Mouse (Mus musculus) hindbrain, embryonic 14.5 days (tissue): ENCODE data around the gene Tex261. TPM values are rescaled to one million over a fixed set of nuclear protein-coding genes. Genes with fewer than 3 reads are reported as not detected.

ENCODE experiments used
- polyA plus RNA-seq: library from polyadenylated mRNA; unstranded; fragments of >200 nt; fragmentation: Nextera tagmentation; extraction: Ambion mirVana; gene quantifications from 2 replicates; pipeline ENCODE4 v1.2.1, GENCODE M21; 2014

The Tex261 gene
- polyA plus RNA-seq, 1 experiment from 2014 or later: 49.2 TPM

Other genes starting within 250 kb of the Tex261 start
- gene Actg2, start 239.5 kb downstream of the Tex261 start, polyA plus RNA-seq: 2.6 and 3.3 TPM in 2 replicates
- gene Stambp, start 203.1 kb downstream of the Tex261 start, polyA plus RNA-seq: 59.4 and 63.6 TPM in 2 replicates
- not detected in 2 replicates for gene Clec4f, start 119.6 kb downstream of the Tex261 start, polyA plus RNA-seq
- gene Cd207, start 98.0 kb downstream of the Tex261 start, polyA plus RNA-seq: not detected in 2 replicates
- gene Vax2, start 64.5 kb downstream of the Tex261 start, polyA plus RNA-seq: not detected in 2 replicates
- not detected in 2 replicates for gene Atp6v1b1, start 32.8 kb downstream of the Tex261 start, polyA plus RNA-seq
- gene Ankrd53, start 13.2 kb downstream of the Tex261 start, polyA plus RNA-seq: not detected in 2 replicates
- gene Nagk, start 19.2 kb upstream of the Tex261 start, polyA plus RNA-seq: 89.7 and 98.1 TPM in 2 replicates
- 22.1 and 28.3 TPM in 2 replicates for gene Paip2b, start 55.9 kb upstream of the Tex261 start, polyA plus RNA-seq
- gene Zfp638, start 91.3 kb upstream of the Tex261 start, polyA plus RNA-seq: 96.5 and 97.4 TPM in 2 replicates
- 3.3 TPM in 2 replicates for gene Dysf, start 232.8 kb upstream of the Tex261 start, polyA plus RNA-seq